Mouse (Mus musculus) E14TG2a.4 (cell line): ENCODE measurements at regions not wholly inside any gene's neighbourhood (a gene's known extent, or its start where the extent isn't known, plus 50 kb on each side); places are given as distances from the start of the nearest gene placed in this dataset.

Experiments
- CTCF ChIP-seq: conservative IDR thresholded peaks from 2 replicates; pipeline ENCODE4 v1.5.1; 2014; ENCODE audit warnings: low read length
- NANOG ChIP-seq: IDR thresholded peaks from 2 replicates; pipeline ENCODE4 v1.6.1; 2014; ENCODE audit warnings: borderline replicate concordance, low read length, mixed read lengths
- POU5F1 ChIP-seq: IDR thresholded peaks from 2 replicates; pipeline ENCODE4 v1.6.1; 2014; ENCODE audit warnings: low read length, borderline replicate concordance

DNA sequence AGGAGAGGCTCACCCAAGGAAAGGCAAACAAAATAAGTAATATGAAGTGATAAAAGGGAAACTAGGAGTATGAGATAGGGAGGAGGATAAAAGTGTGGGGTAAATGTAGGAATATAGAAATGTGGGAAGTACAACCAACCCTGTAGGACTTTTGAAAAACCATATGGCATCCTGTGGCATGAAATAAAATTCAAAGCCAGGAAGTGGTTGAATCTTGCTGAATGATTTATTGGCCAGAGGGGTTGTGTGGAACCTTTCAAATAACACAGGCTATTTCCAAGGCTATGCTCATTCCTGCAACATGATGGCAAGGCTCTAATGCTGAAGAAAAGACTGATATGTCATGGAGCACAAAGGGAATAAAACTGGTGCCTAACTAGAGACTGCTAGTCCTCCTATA, 347.9 kb downstream of the Gm11232 start:
- TF ChIP-seq CTCF: no peak
- no peak for TF ChIP-seq NANOG
- no peak for TF ChIP-seq POU5F1
